Mouse (Mus musculus): ENCODE data around the gene Dgkd. TPM values are rescaled to one million over a fixed set of nuclear protein-coding genes. Genes with fewer than 3 reads are reported as not detected.

Dgkd gene
- total RNA-seq, 2 experiments from 2014 or later: 54.6 to 74.6 TPM

Other genes with a start within 250 kb of the Dgkd start
- gene Inpp5d, start 233.0 kb upstream of the Dgkd start, total RNA-seq (2021): 10 to 100 TPM; 15.8 to 29.3 TPM
- 10 to 100 TPM; 35.8 to 36.8 TPM for gene Atg16l1, start 97.4 kb upstream of the Dgkd start, total RNA-seq (2021)
- 1 to 10 TPM; 1.3 to 2.4 TPM for gene Sag, start 49.6 kb upstream of the Dgkd start, total RNA-seq (2021)
- gene Usp40, start 155.3 kb downstream of the Dgkd start, total RNA-seq (2021): 10 to 100 TPM; 19.8 to 21.4 TPM
- gene Ugt1a10, start 202.1 kb downstream of the Dgkd start, total RNA-seq (2021): under 1 TPM in 1 of 2 experiments, not detected in 1; 0.20 TPM
- not detected for gene Ugt1a9, start 217.5 kb downstream of the Dgkd start, total RNA-seq (2021)
- gene Ugt1a8, start 234.5 kb downstream of the Dgkd start, total RNA-seq (2021): not detected
- 1 to 10 TPM; 1.8 to 3.6 TPM for gene Ugt1a7c, start 241.8 kb downstream of the Dgkd start, total RNA-seq (2021)
- gene Ugt1a6b, start 250.0 kb downstream of the Dgkd start, total RNA-seq (2021): 10 to 100 TPM in 1 of 2 experiments, 1 to 10 TPM in 1; 3.5 to 12.0 TPM

Measured in adrenal gland, adult 18-20 months (tissue).